Comparison of ENCODE assay signal across 8 mouse cellular contexts in genomic region chr12:69357300-69357646, GRCm38 (mm10). TPM values are rescaled to one million over a fixed set of nuclear protein-coding genes. Genes with fewer than 3 reads are reported as not detected.
DNase-seq lines count a peak whose midpoint lies in the region; ATAC-seq and TF ChIP-seq lines count a peak whose summit lies in the region.

No protein-coding gene starts in this region.

- no peak for ATAC-seq in kidney, embryonic 15.5 days (replicated peaks; ENCODE audit: low FRiP score)
- ATAC-seq in midbrain, embryonic 11.5 days (ENCODE audit: low FRiP score): 0 out of 2 replicates have a peak, but pooled peaks have one; percentile 1
- no peak for ATAC-seq in CD4-positive, CD25-positive, alpha-beta regulatory T cell, adult 4 months
- no peak for ATAC-seq in frontal cortex, adult (ENCODE audit: low TSS enrichment)
- ATAC-seq in monocyte, adult 5-6 weeks (replicated peaks; ENCODE audit: insufficient number of reproducible peaks, low FRiP score, low TSS enrichment, poor library complexity, severe bottlenecking): no peak

- no peaks in the 10 kb centered on the region for H3K9me3 ChIP-seq in kidney, embryonic 15.5 days (replicated peaks)
- H3K9me3 ChIP-seq in hindbrain, embryonic 10.5 days: no peaks in the 10 kb centered on the region
- no peaks in the 10 kb centered on the region for H3K9me3 ChIP-seq in midbrain, embryonic 11.5 days (ENCODE audit: control insufficient read depth, low read length)

- H3K4me2 ChIP-seq in kidney, embryonic 15.5 days: peak overlapping the region; percentile 76
- peak overlapping the region; percentile 76 for H3K4me2 ChIP-seq in midbrain, embryonic 11.5 days

- peaks cover 16% of the 10 kb centered on the region for H3K4me1 ChIP-seq in kidney, embryonic 15.5 days
- peaks cover 7% of the 10 kb centered on the region for H3K4me1 ChIP-seq in bone marrow macrophage, adult 2 months (ENCODE audit: control insufficient read depth, insufficient read depth, low read length)
- peaks cover 15% of the 10 kb centered on the region; the same call in 1 of the 2 replicates for H3K4me1 ChIP-seq in hindbrain, embryonic 10.5 days (replicated peaks)
- peaks cover 2% of the 10 kb centered on the region; the same call in 1 of the 2 replicates for H3K4me1 ChIP-seq in midbrain, embryonic 11.5 days (ENCODE audit: control insufficient read depth, insufficient read depth, low read length)

- TF ChIP-seq CTCF in bone marrow macrophage, adult 2 months (IDR thresholded peaks at IDR 0.05; ENCODE audit: low read depth, low read length): no peak

- H3K36me3 ChIP-seq in kidney, embryonic 15.5 days: peaks cover 22% of the 10 kb centered on the region
- H3K36me3 ChIP-seq in hindbrain, embryonic 10.5 days: peaks cover 26% of the 10 kb centered on the region
- H3K36me3 ChIP-seq in midbrain, embryonic 11.5 days (ENCODE audit: control insufficient read depth, insufficient read depth, low read length): 0 out of 2 replicates have a peak, but pooled peaks cover 4% of the 10 kb centered on the region

- peak overlapping the region; percentile 81 for H3K4me3 ChIP-seq in kidney, embryonic 15.5 days (replicated peaks)
- peak overlapping the region; percentile 82 for H3K4me3 ChIP-seq in bone marrow macrophage, adult 2 months (ENCODE audit: insufficient read depth, low read length)
- peak overlapping the region; percentile 90 for H3K4me3 ChIP-seq in hindbrain, embryonic 10.5 days
- H3K4me3 ChIP-seq in midbrain, embryonic 11.5 days (ENCODE audit: low read depth, low read length): peak overlapping the region; percentile 92

- H3K27me3 ChIP-seq in kidney, embryonic 15.5 days: no peaks in the 10 kb centered on the region
- no peaks in the 10 kb centered on the region for H3K27me3 ChIP-seq in hindbrain, embryonic 10.5 days (ENCODE audit: insufficient read depth, poor library complexity, severe bottlenecking)
- H3K27me3 ChIP-seq in midbrain, embryonic 11.5 days (ENCODE audit: control insufficient read depth, insufficient read depth, low read length): no peaks in the 10 kb centered on the region

- TF ChIP-seq POLR2A in bone marrow macrophage, adult 2 months (IDR thresholded peaks at IDR 0.05; ENCODE audit: borderline replicate concordance, low read depth, low read length): no peak

- peak overlapping the region; percentile 90; the same call in 1 of the 2 replicates for H3K27ac ChIP-seq in kidney, embryonic 15.5 days
- no peak overlapping the region; the same call in 1 of the 2 replicates for H3K27ac ChIP-seq in bone marrow macrophage, adult 2 months (ENCODE audit: insufficient read depth, low read depth, low read length)
- peak overlapping the region; percentile 91 for H3K27ac ChIP-seq in hindbrain, embryonic 10.5 days
- H3K27ac ChIP-seq in midbrain, embryonic 11.5 days (ENCODE audit: low read depth, low read length): no peak overlapping the region

- 7% methylated on average over 13 of the region's 13 CpGs for WGBS in kidney, embryonic 15.5 days
- WGBS in hindbrain, embryonic 10.5 days: 5% methylated on average over 13 of the region's 13 CpGs
- WGBS in midbrain, embryonic 11.5 days: 8% methylated on average over 13 of the region's 13 CpGs

- DNase-seq in kidney, postnatal 10 days: no peak
- no peak for DNase-seq in hindbrain, embryonic 10.5 days (ENCODE audit: low spot score)
- DNase-seq in midbrain, embryonic 11.5 days (ENCODE audit: low spot score, missing footprints): no peak

- peak overlapping the region; percentile 88 for H3K9ac ChIP-seq in kidney, embryonic 15.5 days
- peak overlapping the region; percentile 86 for H3K9ac ChIP-seq in midbrain, embryonic 11.5 days (ENCODE audit: low read length)

RNA-seq across cellular contexts. Expression of gene Nemf, which starts 0.3 kb away (rescaled TPM):
- polyA plus RNA-seq in kidney, embryonic 15.5 days (2015; fragmentation: Nextera tagmentation; extraction: Ambion mirVana): 87.0 and 91.6 TPM in 2 replicates
- 52.9 and 57.9 TPM in 2 replicates for polyA plus RNA-seq in bone marrow macrophage, adult 2 months (2012; ENCODE audit: insufficient read depth, insufficient read length, missing spikeins)
- 69.6 and 91.1 TPM in 2 replicates for polyA plus RNA-seq in hindbrain, embryonic 10.5 days (2016; fragmentation: Nextera tagmentation; extraction: Ambion mirVana)
- 89.5 and 96.0 TPM in 2 replicates for polyA plus RNA-seq in midbrain, embryonic 11.5 days (2014; fragmentation: Nextera tagmentation; extraction: Ambion mirVana)
- polyA plus RNA-seq in CD4-positive, CD25-positive, alpha-beta regulatory T cell, adult 4 months (2017; shearing (Covaris generic)): 100 to 1,000 TPM; 163 to 169 TPM
- 89.6 to 137 TPM (median 117 TPM) in 3 replicates for total RNA-seq in monocyte, adult 5-6 weeks (2017)

RNA-seq across cellular contexts. Expression of gene Arf6, which starts 14.7 kb away (rescaled TPM):
- 45.3 and 47.0 TPM in 2 replicates for polyA plus RNA-seq in kidney, embryonic 15.5 days (2015; fragmentation: Nextera tagmentation; extraction: Ambion mirVana)
- polyA plus RNA-seq in bone marrow macrophage, adult 2 months (2012; ENCODE audit: insufficient read depth, insufficient read length, missing spikeins): 162 and 174 TPM in 2 replicates
- polyA plus RNA-seq in hindbrain, embryonic 10.5 days (2016; fragmentation: Nextera tagmentation; extraction: Ambion mirVana): 35.9 and 42.4 TPM in 2 replicates
- 47.7 and 48.6 TPM in 2 replicates for polyA plus RNA-seq in midbrain, embryonic 11.5 days (2014; fragmentation: Nextera tagmentation; extraction: Ambion mirVana)
- 10 to 100 TPM; 27.8 to 79.0 TPM for polyA plus RNA-seq in CD4-positive, CD25-positive, alpha-beta regulatory T cell, adult 4 months (2017; shearing (Covaris generic))
- total RNA-seq in monocyte, adult 5-6 weeks (2017): 213 to 230 TPM (median 223 TPM) in 3 replicates

RNA-seq across cellular contexts. Expression of gene Gm9887, which starts 15.0 kb away (rescaled TPM):
- 1.4 and 1.7 TPM in 2 replicates for polyA plus RNA-seq in kidney, embryonic 15.5 days (2015; fragmentation: Nextera tagmentation; extraction: Ambion mirVana)
- polyA plus RNA-seq in bone marrow macrophage, adult 2 months (2012; ENCODE audit: insufficient read depth, insufficient read length, missing spikeins): not detected in 2 replicates
- polyA plus RNA-seq in hindbrain, embryonic 10.5 days (2016; fragmentation: Nextera tagmentation; extraction: Ambion mirVana): 0.96 and 1.9 TPM in 2 replicates
- polyA plus RNA-seq in midbrain, embryonic 11.5 days (2014; fragmentation: Nextera tagmentation; extraction: Ambion mirVana): 1.4 and 1.6 TPM in 2 replicates
- polyA plus RNA-seq in CD4-positive, CD25-positive, alpha-beta regulatory T cell, adult 4 months (2017; shearing (Covaris generic)): under 1 TPM in 1 of 2 experiments, not detected in 1; 0.54 TPM
- not detected in 3 replicates for total RNA-seq in monocyte, adult 5-6 weeks (2017)

Comparison
In these comparisons a context has a peak if more than half of its experiments do, and no peak if none do; other contexts are left out.
1. H3K27ac ChIP-seq: peak in kidney, embryonic 15.5 days (single experiment) and hindbrain, embryonic 10.5 days (single experiment); none in bone marrow macrophage, adult 2 months (single experiment) and midbrain, embryonic 11.5 days (single experiment).
2. Peak in every context shown above with its lines, with median percentiles within 50 percentile points of each other: H3K4me3 ChIP-seq.